17 mouse cellular contexts compared by ENCODE assay signal in genomic region chr17:45297860-45298259, GRCm38 (mm10).
DNase-seq lines count a peak whose midpoint lies in the region; ATAC-seq and TF ChIP-seq lines count a peak whose summit lies in the region.
"Had no signal": no experiment of that assay in that cellular context is flagged by ENCODE, and none has a peak within 500 bp of the region (broad histone marks: within the 10 kb centered on the region; RNA-seq: fewer than 3 reads in every experiment).

No protein-coding gene starts in this region.

- WGBS in midbrain, embryonic 13.5 days, result 90% methylated on average over 3 of the region's 3 CpGs
- WGBS in midbrain, embryonic 15.5 days, result 78% methylated on average over 3 of the region's 3 CpGs
- 74% methylated on average over 3 of the region's 3 CpGs for WGBS in embryonic facial prominence, embryonic 12.5 days
- whole genome bisulfite sequencing in stomach, postnatal 0 days, result 68% methylated on average over 3 of the region's 3 CpGs

- H3K27ac ChIP-seq in midbrain, embryonic 13.5 days, result no peak overlapping the region
- no peak overlapping the region for H3K27ac ChIP-seq in midbrain, embryonic 15.5 days
- no peak overlapping the region for H3K27ac ChIP-seq in embryonic facial prominence, embryonic 12.5 days
- no peak overlapping the region for H3K27ac ChIP-seq in stomach, postnatal 0 days (replicated peaks)
- H3K27ac ChIP-seq in gastrocnemius, adult 2 months, result no peak overlapping the region
- H3K27ac ChIP-seq: hindbrain, postnatal 0 days; liver, embryonic 13.5 days; neural tube, embryonic 13.5 days had no signal

- intact Hi-C loops in gastrocnemius, adult 2 months (cut with DNase I), result loop anchor here (2.0 kb wide), 1 partner anchor 77 kb away; no protein-coding TSS in a partner anchor

- ATAC-seq in midbrain, embryonic 13.5 days, result 0 out of 2 replicates have a peak, but pooled peaks have one; percentile 20
- no peak for ATAC-seq in midbrain, embryonic 15.5 days (replicated peaks)
- 0 out of 2 replicates have a peak, but pooled peaks have one; percentile 6 for ATAC-seq in embryonic facial prominence, embryonic 12.5 days (ENCODE audit: insufficient number of reproducible peaks, insufficient read depth, low FRiP score, low TSS enrichment)
- 0 out of 2 replicates have a peak, but pooled peaks have one; percentile 26 for ATAC-seq in stomach, postnatal 0 days (ENCODE audit: low FRiP score, low TSS enrichment)
- ATAC-seq: hindbrain, postnatal 0 days; lung, postnatal 0 days had no signal

- no peak for TF ChIP-seq EP300 in stomach, postnatal 0 days (optimal IDR thresholded peaks at IDR 0.05)

- H3K9ac ChIP-seq in midbrain, embryonic 13.5 days (replicated peaks), result no peak overlapping the region
- H3K9ac ChIP-seq in midbrain, embryonic 15.5 days, result no peak overlapping the region
- H3K9ac ChIP-seq in embryonic facial prominence, embryonic 12.5 days, result no peak overlapping the region
- H3K9ac ChIP-seq in stomach, postnatal 0 days (ENCODE audit: low read length), result no peak overlapping the region
- H3K9ac ChIP-seq: heart, embryonic 12.5 days; liver, embryonic 13.5 days; neural tube, embryonic 13.5 days had no signal

- no peaks in the 10 kb centered on the region for H3K4me1 ChIP-seq in midbrain, embryonic 13.5 days (replicated peaks)
- H3K4me1 ChIP-seq in midbrain, embryonic 15.5 days, result no peaks in the 10 kb centered on the region
- peaks cover 14% of the 10 kb centered on the region for H3K4me1 ChIP-seq in embryonic facial prominence, embryonic 12.5 days
- H3K4me1 ChIP-seq in stomach, postnatal 0 days (replicated peaks; ENCODE audit: control insufficient read depth, insufficient read depth), result no peaks in the 10 kb centered on the region
- H3K4me1 ChIP-seq: heart, embryonic 12.5 days; liver, embryonic 13.5 days had no signal

- H3K9me3 ChIP-seq in midbrain, embryonic 13.5 days, result no peaks in the 10 kb centered on the region
- no peaks in the 10 kb centered on the region for H3K9me3 ChIP-seq in midbrain, embryonic 15.5 days
- no peaks in the 10 kb centered on the region for H3K9me3 ChIP-seq in embryonic facial prominence, embryonic 12.5 days
- H3K9me3 ChIP-seq in stomach, postnatal 0 days (ENCODE audit: control insufficient read depth, low read length), result no peaks in the 10 kb centered on the region
- H3K9me3 ChIP-seq: liver, embryonic 13.5 days; neural tube, embryonic 13.5 days had no signal

- no peak overlapping the region for H3K4me2 ChIP-seq in midbrain, embryonic 13.5 days (replicated peaks)
- no peak overlapping the region for H3K4me2 ChIP-seq in midbrain, embryonic 15.5 days
- no peak overlapping the region for H3K4me2 ChIP-seq in embryonic facial prominence, embryonic 12.5 days (replicated peaks)
- H3K4me2 ChIP-seq in stomach, postnatal 0 days (replicated peaks; ENCODE audit: low read depth), result no peak overlapping the region
- H3K4me2 ChIP-seq: heart, embryonic 12.5 days; liver, embryonic 13.5 days; neural tube, embryonic 13.5 days had no signal

- no peak overlapping the region for H3K4me3 ChIP-seq in midbrain, embryonic 13.5 days (replicated peaks)
- H3K4me3 ChIP-seq in midbrain, embryonic 15.5 days, result no peak overlapping the region
- no peak overlapping the region for H3K4me3 ChIP-seq in embryonic facial prominence, embryonic 12.5 days
- no peak overlapping the region for H3K4me3 ChIP-seq in stomach, postnatal 0 days (ENCODE audit: low read depth, low read length)
- no peak overlapping the region for H3K4me3 ChIP-seq in gastrocnemius, adult 2 months
- H3K4me3 ChIP-seq: erythroblast, embryonic 14.5 days; heart, embryonic 12.5 days; liver, embryonic 13.5 days; neural tube, embryonic 13.5 days had no signal

- peak; percentile 20 for DNase-seq in induced T-regulatory cell, adult 2 months (ENCODE audit: low read depth)
- no peak for DNase-seq in stomach, postnatal 0 days (ENCODE audit: low spot score)
- no peak for DNase-seq in gastrocnemius, adult 2 months
- no peak for DNase-seq in layer of hippocampus, postnatal 25 days (ENCODE audit: extremely low spot score in 1 of 2, low spot score in 1 of 2)
- DNase-seq: cerebellum, postnatal 10 days; gastrocnemius, postnatal 10 days; layer of hippocampus, postnatal 36 days; right cerebral cortex, postnatal 14 days had no signal

- TF ChIP-seq CTCF in stomach, postnatal 0 days (IDR thresholded peaks at IDR 0.05; ENCODE audit: low read depth), result no peak
- TF ChIP-seq CTCF in gastrocnemius, adult 2 months (IDR thresholded peaks at IDR 0.05), result no peak

- no peaks in the 10 kb centered on the region for H3K36me3 ChIP-seq in midbrain, embryonic 13.5 days
- H3K36me3 ChIP-seq in midbrain, embryonic 15.5 days (replicated peaks), result no peaks in the 10 kb centered on the region
- no peaks in the 10 kb centered on the region for H3K36me3 ChIP-seq in embryonic facial prominence, embryonic 12.5 days
- no peaks in the 10 kb centered on the region for H3K36me3 ChIP-seq in stomach, postnatal 0 days (ENCODE audit: control insufficient read depth, insufficient read depth, low read length)
- H3K36me3 ChIP-seq: heart, embryonic 12.5 days; liver, embryonic 13.5 days; neural tube, embryonic 13.5 days had no signal

- H3K27me3 ChIP-seq in midbrain, embryonic 13.5 days, result no peaks in the 10 kb centered on the region
- H3K27me3 ChIP-seq in midbrain, embryonic 15.5 days (replicated peaks), result no peaks in the 10 kb centered on the region
- H3K27me3 ChIP-seq in embryonic facial prominence, embryonic 12.5 days, result no peaks in the 10 kb centered on the region
- H3K27me3 ChIP-seq in stomach, postnatal 0 days (ENCODE audit: control insufficient read depth, insufficient read depth, low read length), result no peaks in the 10 kb centered on the region
- H3K27me3 ChIP-seq: heart, embryonic 12.5 days; liver, embryonic 13.5 days; neural tube, embryonic 13.5 days had no signal
